Mouse (Mus musculus) hematopoietic multipotent progenitor cell, adult 10-12 weeks (in vitro differentiated cells): ENCODE data around the gene D1Pas1. TPM values are rescaled to one million over a fixed set of nuclear protein-coding genes. Genes with fewer than 3 reads are reported as not detected.

Experiments used
- polyA plus RNA-seq: library from polyadenylated mRNA; stranded (reverse); fragments of >175 nt; gene quantifications from 2 replicates; pipeline ENCODE4 v1.2.3, GENCODE M21; 2012; ENCODE audit warnings: low replicate concordance

Gene D1Pas1
- not detected in 2 replicates for polyA plus RNA-seq

GRCm38 (mm10) chr1:186967201-186967812 is at the start of gene D1Pas1:
D1Pas1 (plus strand) TSS chr1:186967416.

Other genes starting within 250 kb of the D1Pas1 start
- 3.6 and 4.1 TPM in 2 replicates for gene Rrp15, start 218.1 kb upstream of the D1Pas1 start, polyA plus RNA-seq
- gene Spata17, start 248.0 kb downstream of the D1Pas1 start, polyA plus RNA-seq = not detected in 2 replicates
- 5.1 and 10.8 TPM in 2 replicates for gene Gpatch2, start 248.1 kb downstream of the D1Pas1 start, polyA plus RNA-seq